Mouse (Mus musculus) erythroblast, embryonic 14.5 days (primary cell): ENCODE measurements around the gene Pla2g4c.

Experiments used
- GATA1 ChIP-seq: IDR thresholded peaks from 2 replicates; pipeline ENCODE4 v1.6.1; 2012; ENCODE audit warnings: low read length, inconsistent platforms, mixed read lengths
- TAL1 ChIP-seq: IDR thresholded peaks from 3 replicates; pipeline ENCODE4 v1.6.1; 2012; ENCODE audit warnings: low read length, inconsistent platforms, mixed read lengths

- no peak for TF ChIP-seq TAL1
- no peak for TF ChIP-seq GATA1
Measured at GRCm38 (mm10) chr7:13355943-13356342, 31.5 kb downstream of the Pla2g4c start.
